Mouse (Mus musculus) liver, postnatal 0 days (tissue): ENCODE results near the gene Rflnb. TPM values are rescaled to one million over a fixed set of nuclear protein-coding genes. Genes with fewer than 3 reads are reported as not detected.

Experiments used
- ATAC-seq: fragments of 200-750 bp; cut with Nextera tagmentation; 2 replicates; pipeline ENCODE4 v1.8.0; 2017; ENCODE audit warnings: mild to moderate bottlenecking, moderate library complexity
- DNase-seq: peaks from one replicate; pipeline ENCODE4 v3.0.0-alpha.2; 2016
- H3K27ac ChIP-seq: fragments of 300-500 bp; sonication (generic); 2 replicates; pipeline ENCODE4 v1.5.1; 2014; ENCODE audit warnings: antibody characterized with exemption, moderate library complexity, mild to moderate bottlenecking, low read depth
- H3K27me3 ChIP-seq: fragments of 300-500 bp; sonication (generic); 2 replicates; pipeline ENCODE4 v1.6.1; 2014; ENCODE audit warnings: low read length, control low read depth, mixed read lengths; ENCODE audit not compliant: insufficient read depth
- H3K36me3 ChIP-seq: fragments of 300-500 bp; sonication (generic); replicated peaks from 2 replicates; pipeline ENCODE4 v1.6.1; 2014; ENCODE audit warnings: mild to moderate bottlenecking, control low read depth, low read length, moderate library complexity, mixed read lengths; ENCODE audit not compliant: insufficient read depth
- H3K4me1 ChIP-seq: fragments of 300-500 bp; sonication (generic); 2 replicates; pipeline ENCODE4 v1.6.1; 2014; ENCODE audit warnings: antibody characterized with exemption, mild to moderate bottlenecking, control low read depth; ENCODE audit not compliant: insufficient read depth
- H3K4me2 ChIP-seq: fragments of 300-500 bp; sonication (generic); 2 replicates; pipeline ENCODE4 v1.6.1; 2014; ENCODE audit warnings: low read depth, mild to moderate bottlenecking, low read length, moderate library complexity, mixed read lengths
- H3K4me3 ChIP-seq: fragments of 300-500 bp; sonication (generic); 2 replicates; pipeline ENCODE4 v1.5.1; 2014; ENCODE audit warnings: low read depth, low read length
- H3K9ac ChIP-seq: fragments of 300-500 bp; sonication (generic); replicated peaks from 2 replicates; pipeline ENCODE4 v1.6.1; 2014; ENCODE audit warnings: mild to moderate bottlenecking, moderate library complexity
- H3K9me3 ChIP-seq: fragments of 300-500 bp; sonication (generic); 2 replicates; pipeline ENCODE4 v1.6.1; 2016; ENCODE audit warnings: mild to moderate bottlenecking, control low read depth, low read length, mixed read lengths
- CTCF ChIP-seq: sonication (generic); IDR thresholded peaks from 2 replicates; pipeline ENCODE4 v1.5.1; 2016; ENCODE audit warnings: antibody characterized with exemption, low read depth
- EP300 ChIP-seq: IDR thresholded peaks from 2 replicates; pipeline ENCODE4 v1.6.1; 2016; ENCODE audit warnings: antibody characterized with exemption, low read depth, mild to moderate bottlenecking
- WGBS: fragments of 180-500 bp; shearing (Covaris S2); extraction: QIAGEN DNeasy Blood & Tissue Kit; methylation state at CpG from one replicate; pipeline ENCODE4 v1.1.7; 2014; ENCODE audit not compliant: insufficient replicate concordance; 5-methylcytosine and 5-hydroxymethylcytosine counted together
- polyA plus RNA-seq: library from polyadenylated mRNA; unstranded; fragments of >200 nt; fragmentation: Nextera tagmentation; extraction: Ambion mirVana; gene quantifications from 2 replicates; pipeline ENCODE4 v1.2.1, GENCODE M21; 2015

The Rflnb gene
- polyA plus RNA-seq, 1 experiment from 2014 or later, result 7.9 TPM

DNA sequence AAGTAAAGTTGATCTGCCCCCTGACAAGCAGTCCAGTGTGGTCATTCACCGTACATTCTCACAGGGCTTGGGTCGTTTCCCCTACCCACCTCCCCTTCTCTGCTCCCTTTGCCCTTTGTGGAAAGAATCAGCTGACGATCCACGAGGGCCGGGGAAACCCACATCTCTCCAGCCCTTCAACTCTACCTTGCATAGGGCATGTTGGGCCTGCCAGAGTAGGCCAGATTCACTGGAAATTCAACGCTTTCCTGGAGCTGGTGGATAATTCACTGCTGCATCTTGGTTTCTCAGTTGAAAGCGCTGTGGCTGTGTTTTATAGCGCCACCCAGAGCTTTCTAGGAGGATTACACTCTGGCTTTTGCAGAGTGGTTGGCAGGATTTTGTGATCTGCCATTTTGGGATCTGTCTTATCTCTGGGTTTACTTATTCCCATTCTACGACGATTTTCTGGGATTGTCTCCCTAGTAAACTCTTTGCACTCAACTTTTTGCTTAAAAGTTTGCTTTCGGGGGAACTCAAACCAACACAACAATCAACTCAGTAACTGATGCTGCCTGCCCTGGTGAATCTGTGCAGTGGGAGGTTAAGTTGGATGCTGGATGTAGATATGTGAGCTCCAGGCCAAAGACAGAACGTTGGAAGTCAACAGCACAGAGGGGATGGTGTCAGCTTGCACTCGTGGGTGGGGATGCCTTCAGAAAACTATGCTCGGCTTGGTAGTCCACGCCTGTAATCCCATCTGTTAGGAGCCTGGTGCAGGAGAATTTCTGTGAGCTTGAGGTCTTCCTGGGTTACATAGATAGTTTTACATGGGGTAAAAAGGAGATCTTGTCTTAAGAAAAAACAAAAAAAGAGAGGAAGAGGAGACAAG is 36.4 kb downstream of the Rflnb start:
- TF ChIP-seq CTCF (peak; percentile 33), EP300 (no peak)
- H3K27ac ChIP-seq, result no peak overlapping the region
- H3K9me3 ChIP-seq, result no peaks in the 10 kb centered on the region
- no peak overlapping the region for H3K4me3 ChIP-seq
- H3K36me3 ChIP-seq, result no peaks in the 10 kb centered on the region
- H3K4me1 ChIP-seq, result no peaks in the 10 kb centered on the region
- DNase-seq (no peak), ATAC-seq (no peak)
- H3K4me2 ChIP-seq, result no peak overlapping the region
- H3K27me3 ChIP-seq, result no peaks in the 10 kb centered on the region
- WGBS, result 75% methylated on average over 15 of the region's 15 CpGs
- no peak overlapping the region for H3K9ac ChIP-seq

DNA sequence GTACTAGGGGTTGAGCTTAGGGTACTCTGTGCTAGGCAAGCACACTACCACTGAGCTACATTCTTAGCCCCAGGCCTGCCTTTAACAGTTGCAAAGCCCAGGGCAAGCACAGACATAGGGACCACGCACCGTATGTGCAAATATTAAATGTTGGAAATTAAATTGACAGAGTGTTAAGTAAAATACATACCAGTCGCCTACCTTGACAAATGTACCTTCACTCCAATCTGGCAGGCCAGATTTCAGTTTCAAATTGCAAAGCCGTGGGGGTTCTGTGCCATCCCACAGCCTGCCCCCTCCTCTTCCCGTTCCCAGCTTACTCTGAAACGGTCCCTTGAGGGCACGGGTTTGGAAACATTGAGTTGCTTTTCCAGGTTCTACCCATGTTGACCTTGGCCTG is 41.6 kb downstream of the Rflnb start:
- TF ChIP-seq CTCF (no peak), EP300 (no peak)
- H3K4me2 ChIP-seq, result no peak overlapping the region
- no peak overlapping the region for H3K27ac ChIP-seq
- ATAC-seq (no peak), DNase-seq (no peak)
- WGBS, result 79% methylated on average over 7 of the region's 7 CpGs
- H3K4me1 ChIP-seq, result no peaks in the 10 kb centered on the region
- H3K9me3 ChIP-seq, result no peaks in the 10 kb centered on the region
- H3K27me3 ChIP-seq, result no peaks in the 10 kb centered on the region
- no peaks in the 10 kb centered on the region for H3K36me3 ChIP-seq
- no peak overlapping the region for H3K4me3 ChIP-seq
- H3K9ac ChIP-seq, result no peak overlapping the region

DNA sequence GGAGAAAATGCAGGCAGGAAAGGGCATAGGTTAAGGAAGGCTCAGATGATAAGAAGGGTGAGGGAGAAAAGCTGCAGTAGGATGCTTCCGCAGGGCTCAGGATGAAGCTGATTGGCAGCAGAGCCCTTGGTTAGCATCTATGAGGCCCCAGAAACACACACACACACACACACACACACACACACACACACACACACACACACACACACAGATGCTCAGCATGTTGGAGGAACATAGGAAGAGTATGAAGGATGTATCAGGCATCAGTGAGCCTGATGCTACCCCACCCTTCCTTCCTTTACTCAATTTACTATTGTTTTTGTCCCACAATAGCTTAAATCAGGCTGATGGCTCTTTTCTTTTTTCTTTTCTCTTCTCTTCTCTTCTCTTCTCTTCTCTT is 43.0 kb downstream of the Rflnb start:
- ATAC-seq (no peak), DNase-seq (no peak)
- TF ChIP-seq EP300 (no peak), CTCF (no peak)
- Histone ChIP-seq H3K27ac (no peak overlapping the region), H3K9ac (no peak overlapping the region), H3K4me1 (no peaks in the 10 kb centered on the region), H3K4me2 (no peak overlapping the region), H3K27me3 (no peaks in the 10 kb centered on the region), H3K9me3 (no peaks in the 10 kb centered on the region), H3K4me3 (no peak overlapping the region), H3K36me3 (no peaks in the 10 kb centered on the region)
- WGBS, result 80% methylated on average over 1 of the region's 1 CpGs

DNA sequence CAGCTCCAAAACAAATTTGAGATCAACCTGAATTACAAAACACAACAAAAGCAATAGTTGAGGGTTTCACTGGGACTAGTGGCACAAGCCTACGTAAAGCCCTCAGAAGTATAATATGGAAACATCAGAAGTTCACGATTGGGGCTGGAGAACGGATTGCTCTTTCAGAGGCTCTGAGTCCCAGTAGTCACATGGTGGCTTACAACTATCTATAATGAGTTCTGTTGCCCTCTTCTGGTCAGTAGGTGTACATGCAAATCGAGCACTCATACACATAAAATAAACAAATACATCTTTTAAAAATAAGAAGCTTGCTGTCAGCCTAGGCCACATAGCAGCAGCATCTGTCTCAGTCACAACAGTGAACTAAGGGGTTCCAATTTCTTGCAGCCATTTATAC is 44.4 kb downstream of the Rflnb start:
- Histone ChIP-seq H3K4me2 (no peak overlapping the region), H3K27me3 (no peaks in the 10 kb centered on the region), H3K36me3 (no peaks in the 10 kb centered on the region), H3K9ac (no peak overlapping the region), H3K4me1 (no peaks in the 10 kb centered on the region), H3K9me3 (no peaks in the 10 kb centered on the region), H3K4me3 (no peak overlapping the region), H3K27ac (no peak overlapping the region)
- TF ChIP-seq CTCF (peak; percentile 52), EP300 (no peak)
- WGBS, result 63% methylated on average over 4 of the region's 4 CpGs
- ATAC-seq (no peak), DNase-seq (no peak)

DNA sequence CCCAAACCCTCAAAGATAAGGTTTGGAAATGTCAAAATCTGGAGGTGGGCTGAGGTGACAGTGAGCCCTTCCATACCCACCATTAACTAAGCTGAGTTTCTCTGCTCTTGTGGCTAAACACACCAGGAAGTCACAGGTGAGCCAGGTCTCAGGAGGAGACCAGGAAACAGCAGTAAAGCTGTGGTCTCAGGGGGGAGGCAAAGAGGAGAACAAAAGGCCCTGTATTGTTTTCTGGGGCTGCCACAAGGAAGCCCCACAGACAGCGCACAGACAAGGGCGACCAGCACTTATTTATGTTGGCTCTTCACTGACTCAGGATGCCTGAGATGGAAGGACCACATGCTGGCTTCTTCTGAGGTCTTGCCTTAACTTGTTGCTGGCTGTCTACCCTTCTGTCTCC is 47.2 kb downstream of the Rflnb start:
- ATAC-seq, result no peak

DNA sequence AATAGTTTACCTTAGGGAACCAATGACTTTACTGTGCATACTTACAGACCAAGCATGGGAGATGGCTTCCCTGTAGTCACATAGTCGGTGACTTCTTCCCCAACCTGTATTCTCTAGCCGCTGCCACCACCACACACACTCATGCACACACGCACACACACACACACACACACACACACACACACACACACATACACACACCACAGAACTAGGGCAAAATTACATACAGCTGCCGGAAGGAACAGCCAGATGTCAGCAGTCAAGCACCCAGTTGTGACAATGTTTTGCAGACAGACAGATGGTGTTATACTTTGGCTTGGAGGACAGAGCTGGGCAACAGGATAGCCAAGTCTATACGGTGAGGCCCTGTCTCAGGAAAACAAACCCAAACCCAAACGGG is 49.5 kb downstream of the Rflnb start:
- no peak for ATAC-seq
- DNase-seq, result no peak
- H3K9me3 ChIP-seq, result peaks cover 3% of the 10 kb centered on the region; the same call in 1 of the 2 replicates
- no peaks in the 10 kb centered on the region for H3K27me3 ChIP-seq
- 46% methylated on average over 6 of the region's 6 CpGs for WGBS
- no peak overlapping the region for H3K27ac ChIP-seq
- H3K9ac ChIP-seq, result no peak overlapping the region
- 0 out of 2 replicates have a peak, but pooled peaks cover 4% of the 10 kb centered on the region for H3K4me1 ChIP-seq
- TF ChIP-seq EP300, result no peak
- H3K4me3 ChIP-seq, result no peak overlapping the region
- no peaks in the 10 kb centered on the region for H3K36me3 ChIP-seq
- H3K4me2 ChIP-seq, result no peak overlapping the region

More for the DNA sequence above, 47.2 kb downstream of the Rflnb start:
- no peak overlapping the region for H3K4me2 ChIP-seq
- H3K27ac ChIP-seq, result no peak overlapping the region
- no peaks in the 10 kb centered on the region for H3K27me3 ChIP-seq
- H3K4me3 ChIP-seq, result no peak overlapping the region
- H3K9me3 ChIP-seq, result no peaks in the 10 kb centered on the region
- TF ChIP-seq CTCF, result no peak
- no peak for TF ChIP-seq EP300
- DNase-seq, result no peak
- no peaks in the 10 kb centered on the region for H3K36me3 ChIP-seq
- 48% methylated on average over 2 of the region's 2 CpGs for WGBS
- H3K9ac ChIP-seq, result no peak overlapping the region
- 0 out of 2 replicates have a peak, but pooled peaks cover 4% of the 10 kb centered on the region for H3K4me1 ChIP-seq
